Mouse (Mus musculus) 3134 (cell line): ENCODE measurements around the gene Rpl3l.

Source experiments
- DNase-seq: peaks from one replicate; pipeline ENCODE4 v3.0.0-alpha.2; 2011; ENCODE audit warnings: low spot score; ENCODE audit not compliant: insufficient read length; ENCODE audit errors: extremely low read depth

Gene Rpl3l

DNA sequence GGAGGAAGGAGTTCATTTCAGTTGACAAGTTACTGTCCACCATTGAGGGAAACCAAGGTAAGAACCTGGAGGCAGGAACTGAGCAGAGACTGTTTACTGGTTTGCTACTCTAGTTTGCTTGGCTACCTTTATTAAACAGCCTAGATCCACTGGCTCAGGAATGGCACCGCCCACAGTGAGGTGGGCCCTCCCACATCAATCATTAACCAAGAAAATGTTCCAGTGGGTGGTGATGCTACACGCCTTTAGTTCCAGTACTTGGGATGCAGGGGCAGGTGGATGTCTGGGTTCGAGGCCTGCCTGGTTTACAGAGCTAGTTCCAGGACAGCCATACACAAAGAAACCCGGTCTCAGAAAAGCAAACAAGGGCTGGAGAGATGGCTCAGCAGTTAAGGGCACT lies 10.6 kb downstream of the Rpl3l start:
- DNase-seq: no peak

DNA sequence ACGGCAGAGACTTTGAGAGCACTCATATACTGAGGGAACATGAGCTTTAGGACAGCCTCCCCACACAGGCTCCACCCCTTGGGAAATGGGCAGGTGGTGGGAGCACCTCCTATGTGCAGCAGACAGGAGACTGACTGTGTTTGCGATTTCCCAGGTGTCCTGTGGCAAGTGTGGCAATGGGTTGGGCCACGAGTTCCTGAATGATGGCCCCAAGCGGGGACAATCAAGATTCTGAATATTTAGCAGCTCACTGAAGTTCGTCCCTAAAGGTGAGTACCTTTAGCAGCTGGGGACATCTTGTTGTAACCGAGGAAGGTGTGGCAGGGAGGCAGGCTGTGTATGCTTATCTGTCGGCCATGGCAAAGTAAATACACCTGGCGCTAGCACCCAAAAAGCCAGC lies 12.3 kb downstream of the Rpl3l start:
- DNase-seq: no peak

DNA sequence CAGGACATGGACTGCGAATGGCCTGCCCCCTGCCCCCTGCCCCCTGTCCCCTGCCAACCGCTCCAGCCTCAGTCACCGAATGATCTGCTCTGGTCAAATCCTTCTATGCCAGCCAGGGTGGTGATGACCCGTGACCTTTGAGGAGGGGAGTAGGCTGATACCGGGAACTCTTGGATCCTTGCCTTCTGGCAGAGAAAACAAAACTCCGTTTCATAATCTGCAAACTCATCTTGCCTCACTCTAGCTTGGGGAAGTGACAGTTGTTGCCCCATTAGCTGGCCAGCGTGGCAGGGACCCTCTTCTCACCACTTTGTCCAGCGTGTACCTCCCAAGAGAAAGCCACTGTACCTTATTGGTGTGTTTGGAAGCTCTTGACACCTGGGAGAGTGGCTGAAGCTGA lies 14.7 kb downstream of the Rpl3l start:
- no peak for DNase-seq

DNA sequence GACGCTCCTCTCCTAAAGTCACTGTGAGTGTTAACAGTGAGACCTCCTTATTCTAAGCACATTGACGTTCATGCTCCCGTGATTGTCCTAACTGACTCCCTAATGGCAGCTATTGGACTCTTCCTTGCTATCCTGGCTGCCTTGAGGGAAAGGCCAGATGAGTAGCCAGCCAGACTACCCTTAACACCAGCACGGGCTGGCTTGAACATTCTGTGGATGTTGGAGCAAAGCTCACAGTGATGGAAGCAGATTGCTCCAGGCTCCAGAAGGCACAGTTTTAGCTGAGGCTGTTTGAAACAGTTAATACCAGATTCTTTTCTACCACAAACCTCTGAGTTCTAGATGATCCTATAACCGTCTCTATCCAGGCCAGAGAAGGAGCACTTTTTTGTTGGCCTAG lies 16.3 kb downstream of the Rpl3l start:
- no peak for DNase-seq

DNA sequence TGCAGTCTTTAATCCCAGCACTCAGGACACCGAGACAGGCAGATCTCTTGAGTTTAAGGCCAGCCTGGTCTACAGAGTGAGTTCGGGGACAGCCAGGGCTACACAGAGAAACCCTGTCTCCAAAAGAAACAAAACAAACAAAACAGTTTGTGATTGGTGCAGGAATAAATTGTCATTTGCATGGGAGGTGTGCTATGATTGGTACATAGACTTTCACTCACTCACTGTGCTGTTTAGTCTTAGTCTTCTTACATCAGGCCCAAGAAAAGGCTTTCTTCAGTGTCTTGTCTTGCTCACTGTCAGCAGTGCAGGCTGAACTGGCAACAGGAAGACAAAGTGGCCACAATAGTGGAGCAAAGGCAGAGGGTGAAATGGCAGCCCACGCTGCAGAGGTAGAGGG lies 16.8 kb downstream of the Rpl3l start:
- DNase-seq: no peak

DNA sequence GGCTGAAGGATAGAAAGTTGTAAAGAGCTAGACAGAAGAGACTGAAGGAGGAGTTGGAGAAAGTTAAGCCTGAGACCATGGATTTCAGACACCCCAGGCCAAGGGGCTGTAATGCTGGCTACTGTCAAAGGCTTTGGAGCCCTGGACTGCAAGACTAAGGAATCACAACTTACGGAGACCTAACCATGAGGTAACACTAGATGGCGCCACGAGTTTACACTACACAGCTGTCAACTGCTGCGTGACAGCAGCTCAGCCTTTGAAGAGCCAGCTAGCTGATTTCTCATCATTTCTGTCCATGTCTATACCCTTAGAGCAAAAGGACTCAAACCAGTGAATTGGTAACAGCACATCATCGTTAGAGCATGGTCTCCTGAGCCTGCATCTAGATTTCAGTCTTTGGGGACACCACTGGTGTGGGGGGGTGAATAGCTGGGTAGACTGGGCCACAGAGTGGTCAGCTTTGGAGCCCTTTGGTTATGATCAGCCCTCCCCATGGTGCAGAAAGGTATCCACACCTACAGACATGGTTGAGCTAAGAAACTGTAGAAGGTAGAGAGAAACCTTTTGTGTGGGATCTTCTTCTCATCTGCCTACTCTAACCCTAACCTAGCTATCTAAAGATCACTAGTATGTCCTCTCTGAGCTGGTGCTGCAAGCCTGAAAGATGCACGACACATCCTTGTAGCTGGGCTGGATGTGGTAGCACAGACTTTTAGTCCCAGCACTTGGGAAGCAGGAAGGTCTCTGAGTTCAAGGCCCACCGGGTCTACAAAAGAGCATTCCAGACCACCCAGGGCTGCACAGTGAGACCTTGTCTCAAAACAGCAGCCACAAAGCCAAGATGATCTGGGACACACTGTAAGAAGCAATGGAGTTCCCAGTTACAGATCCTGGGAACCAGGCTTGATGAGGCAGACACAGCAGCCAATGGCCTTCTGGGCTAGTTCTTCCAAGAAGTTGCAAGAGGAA lies 18.2 kb downstream of the Rpl3l start:
- DNase-seq: no peak

DNA sequence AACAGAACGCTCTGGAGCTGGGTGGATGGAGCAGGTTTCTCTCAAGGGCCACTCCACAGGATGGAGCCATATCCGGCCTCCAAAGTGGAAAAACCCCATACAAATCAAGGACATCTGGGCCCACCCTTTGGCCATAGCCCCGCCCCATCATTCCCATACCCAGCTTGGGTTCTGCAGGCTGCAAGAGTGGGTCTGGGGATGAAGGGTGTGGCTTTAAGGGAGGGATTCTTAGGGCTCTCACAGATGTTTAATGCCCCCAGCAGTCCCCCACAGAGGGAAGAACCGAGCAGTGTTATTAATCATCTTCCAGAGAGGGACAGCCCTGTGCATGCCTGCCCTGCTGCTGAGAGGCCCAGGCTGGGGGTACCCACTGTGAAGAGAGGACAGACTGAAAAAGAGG lies 19.4 kb downstream of the Rpl3l start:
- DNase-seq: no peak

DNA sequence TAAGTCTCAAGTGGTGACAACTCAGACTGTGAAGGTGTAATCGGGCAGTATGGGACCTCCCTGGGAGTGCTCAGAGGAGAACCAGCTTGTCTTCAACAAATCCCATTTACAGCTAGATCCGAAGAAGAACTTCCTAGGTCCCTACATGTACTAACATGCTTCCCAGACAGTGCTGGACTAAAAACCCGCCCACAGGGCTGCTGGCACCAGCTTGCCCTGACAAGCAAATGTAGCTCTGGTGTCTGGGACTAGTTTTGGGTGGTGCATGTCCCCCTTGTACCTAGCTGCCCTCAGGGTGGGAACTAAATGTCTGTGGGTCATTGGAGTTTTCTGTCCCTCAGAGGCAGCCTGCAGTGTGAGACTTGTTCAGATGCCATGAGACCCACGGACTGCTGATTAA lies 23.9 kb downstream of the Rpl3l start:
- no peak for DNase-seq

DNA sequence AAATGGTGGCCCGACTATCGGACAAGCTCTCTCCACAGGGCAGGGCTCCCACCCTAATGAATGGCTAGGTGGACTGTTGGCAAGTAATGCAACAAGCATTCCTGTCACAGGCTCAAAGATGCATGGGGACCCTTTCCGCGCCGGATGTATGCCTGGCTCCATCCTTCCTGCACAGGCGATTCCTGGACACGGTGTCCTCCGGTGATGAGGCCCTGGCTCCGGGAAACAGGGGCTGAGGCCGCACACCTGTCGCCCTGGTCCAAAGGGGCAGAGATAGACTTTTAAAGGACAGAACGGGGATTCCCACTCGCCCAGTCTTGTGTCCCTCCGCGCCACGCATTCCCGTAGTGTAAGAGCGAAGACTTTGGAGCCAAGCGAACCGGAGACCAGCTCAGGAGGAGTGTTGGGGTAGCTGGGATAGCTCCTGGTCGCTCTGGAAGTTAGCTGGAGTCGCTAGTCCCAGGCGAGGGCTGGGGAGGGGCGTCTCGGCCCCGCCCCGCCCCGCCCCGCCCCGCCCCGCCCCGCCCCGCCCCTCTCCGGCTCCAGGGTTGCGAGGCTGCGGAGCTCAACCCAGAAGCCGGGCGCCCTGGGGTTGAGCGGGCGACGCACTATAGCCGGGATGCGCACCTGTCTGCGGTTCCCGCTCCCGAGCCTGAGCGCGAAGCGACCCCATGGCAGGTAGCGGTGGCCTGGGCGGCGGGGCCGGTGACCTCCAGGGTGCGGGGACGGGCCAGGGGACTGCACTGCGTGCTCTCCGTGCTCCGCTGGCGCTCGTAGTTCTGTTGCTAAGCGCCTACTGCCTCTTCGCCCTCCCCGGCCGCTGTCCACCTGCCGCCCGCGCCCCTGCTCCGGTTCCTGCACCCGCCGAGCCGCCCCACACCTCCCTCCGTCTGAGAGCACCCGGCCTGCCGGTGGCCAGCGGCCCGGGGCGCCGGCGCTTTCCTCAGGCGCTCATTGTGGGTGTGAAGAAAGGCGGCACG lies 25.1 kb downstream of the Rpl3l start, which contains the start of gene Hs3st6:
TSS of gene Hs3st6 (plus strand) at position 574 of the 980 bp plus-strand sequence.
- no peak for DNase-seq

DNA sequence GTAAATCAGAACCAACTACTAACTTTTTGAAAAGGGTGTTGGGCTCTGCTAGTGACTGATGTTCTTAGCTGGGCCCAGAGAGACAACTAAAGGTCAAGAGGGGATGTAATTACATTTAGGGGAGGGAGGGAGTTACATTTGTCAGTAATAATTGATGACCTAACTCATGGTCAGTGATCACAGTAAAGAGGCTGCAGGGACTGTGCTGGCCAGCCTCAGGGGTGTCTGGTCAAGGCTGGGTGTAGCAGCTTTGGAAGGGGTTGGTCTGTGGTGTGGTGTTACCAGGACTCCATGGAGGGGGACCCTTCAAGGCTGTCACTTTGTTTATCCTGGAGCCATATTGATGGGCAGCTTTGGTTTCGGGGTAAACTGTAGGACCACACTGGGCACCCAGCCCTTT lies 29.8 kb downstream of the Rpl3l start:
- DNase-seq: no peak

DNA sequence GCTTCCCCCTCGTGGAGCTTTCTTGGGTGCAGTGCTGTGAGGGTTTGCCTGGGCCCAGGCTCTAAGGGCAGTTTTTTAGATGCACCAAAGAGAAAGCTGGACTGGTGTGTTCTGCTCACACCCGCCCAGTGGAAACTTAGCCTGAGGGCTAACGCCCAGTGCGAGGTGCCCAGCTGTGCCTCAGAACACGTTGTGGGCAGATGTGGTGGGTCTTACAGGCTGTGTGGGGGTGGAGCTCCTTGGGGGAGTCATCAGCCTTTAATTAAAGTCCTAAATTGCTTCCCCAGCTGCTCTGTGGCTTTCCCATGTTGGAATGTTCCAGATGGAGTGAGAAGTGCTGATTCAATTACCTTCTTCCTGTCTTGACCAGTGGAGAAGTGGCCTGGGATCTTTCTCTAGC lies 33.5 kb downstream of the Rpl3l start:
- DNase-seq: no peak

DNA sequence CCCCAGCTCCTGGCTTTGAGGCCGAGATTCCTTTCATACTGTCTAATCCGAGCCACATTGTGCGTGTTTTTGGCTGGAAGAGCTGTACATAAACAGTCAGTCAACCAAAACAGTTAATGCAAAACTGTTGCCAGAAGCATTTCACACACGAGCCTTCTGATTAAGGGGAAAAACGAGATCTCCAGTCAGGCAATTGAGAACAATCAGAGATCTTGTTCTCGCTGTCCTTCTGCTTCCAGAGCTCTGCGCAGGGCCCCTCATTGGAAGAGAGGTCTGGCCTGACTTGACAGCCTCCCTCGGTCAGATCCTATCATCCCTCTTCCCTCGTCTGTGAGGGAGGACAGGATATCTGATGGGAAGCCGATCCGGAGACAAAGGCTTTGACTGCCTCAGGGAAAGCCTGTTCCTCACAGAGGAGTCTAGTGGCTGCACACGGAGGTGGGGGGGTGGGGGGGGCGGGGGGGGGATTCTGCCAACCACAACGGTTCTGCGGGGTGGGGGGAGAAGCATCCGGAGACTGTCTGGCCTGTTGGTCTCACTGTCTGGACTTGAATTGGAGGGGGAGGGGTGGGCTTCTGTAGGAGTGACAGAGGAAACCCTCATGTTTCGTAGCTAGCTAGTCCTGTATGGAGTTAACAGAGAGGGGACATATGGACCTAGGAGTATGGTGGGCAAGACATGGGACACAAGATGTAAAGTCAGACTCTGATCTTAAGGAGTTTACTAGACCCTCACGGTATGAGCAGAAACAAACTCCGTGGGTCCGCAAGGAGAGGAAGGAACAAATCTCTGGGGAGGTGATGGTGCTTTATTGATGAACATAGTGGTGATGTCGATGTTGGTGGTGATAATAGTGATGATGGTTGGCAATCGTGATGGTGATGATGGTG lies 37.6 kb downstream of the Rpl3l start:
- DNase-seq: no peak

DNA sequence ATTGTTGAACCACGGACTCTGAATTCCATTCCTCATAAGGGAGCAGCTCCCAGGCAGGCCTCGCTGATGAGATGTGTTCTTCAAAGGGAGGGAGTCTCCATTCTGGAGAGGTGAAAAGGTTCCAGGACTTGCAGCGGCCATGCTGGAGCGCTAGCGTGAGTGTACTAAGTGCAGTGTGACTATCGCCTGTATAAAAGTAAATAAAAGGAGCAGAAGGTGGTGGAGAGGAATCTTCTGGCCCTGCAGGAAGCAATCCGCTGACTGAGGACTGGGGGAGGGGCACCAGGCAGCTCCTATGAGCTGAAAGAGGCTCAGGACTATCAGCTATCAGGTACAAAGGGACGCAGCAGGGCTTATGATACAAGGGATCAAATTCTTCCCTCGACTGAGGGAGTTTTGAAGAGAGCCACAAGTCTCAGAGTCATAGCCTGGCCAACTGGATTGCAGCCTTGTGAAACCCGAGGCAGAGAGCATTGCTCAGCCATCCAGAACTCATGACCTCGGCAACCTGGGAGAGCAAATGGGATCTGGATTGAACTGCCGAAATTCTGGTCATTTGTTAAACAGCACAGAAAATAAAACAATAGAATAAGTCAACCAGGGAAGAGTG lies 38.8 kb downstream of the Rpl3l start:
- DNase-seq: no peak

DNA sequence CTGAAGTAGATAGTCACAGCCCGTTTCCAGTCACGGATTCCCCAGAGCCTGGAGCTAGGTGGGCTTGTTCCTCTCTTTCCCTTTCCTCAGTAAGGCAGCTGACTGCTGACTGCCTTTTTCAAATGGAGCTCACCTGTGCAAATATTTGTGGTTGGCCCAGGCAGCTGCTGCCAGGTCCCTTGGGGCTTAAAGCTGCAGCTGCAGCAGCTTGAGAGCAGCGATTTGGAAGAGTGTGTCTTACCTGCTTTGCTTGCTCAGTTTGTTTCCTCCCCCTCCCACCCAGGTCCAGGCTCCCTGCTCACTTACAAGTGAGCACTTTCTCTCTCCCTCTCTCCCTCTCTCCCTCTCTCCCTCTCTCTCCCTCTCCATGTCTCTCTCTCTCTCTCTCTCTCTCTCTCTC lies 41.5 kb downstream of the Rpl3l start:
- no peak for DNase-seq

DNA sequence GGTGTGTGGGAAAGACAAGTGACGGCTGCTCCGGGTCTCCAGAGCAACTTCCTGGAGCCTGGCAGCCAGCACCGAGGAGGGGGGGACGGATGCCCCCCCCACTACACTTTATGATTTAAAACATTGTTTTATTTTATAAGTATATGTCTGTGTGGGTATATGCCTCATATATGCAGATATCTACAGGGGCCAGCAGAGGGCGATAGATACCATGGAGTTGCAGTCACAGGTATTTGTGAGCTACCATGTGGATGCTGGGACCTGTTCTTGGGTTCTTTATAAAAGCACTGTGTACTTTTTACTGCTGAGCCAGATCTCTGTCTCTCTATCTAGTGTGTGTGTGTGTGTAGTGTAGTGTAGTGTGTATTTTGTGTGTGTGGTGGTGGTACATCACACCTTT lies 45.6 kb downstream of the Rpl3l start:
- no peak for DNase-seq

DNA sequence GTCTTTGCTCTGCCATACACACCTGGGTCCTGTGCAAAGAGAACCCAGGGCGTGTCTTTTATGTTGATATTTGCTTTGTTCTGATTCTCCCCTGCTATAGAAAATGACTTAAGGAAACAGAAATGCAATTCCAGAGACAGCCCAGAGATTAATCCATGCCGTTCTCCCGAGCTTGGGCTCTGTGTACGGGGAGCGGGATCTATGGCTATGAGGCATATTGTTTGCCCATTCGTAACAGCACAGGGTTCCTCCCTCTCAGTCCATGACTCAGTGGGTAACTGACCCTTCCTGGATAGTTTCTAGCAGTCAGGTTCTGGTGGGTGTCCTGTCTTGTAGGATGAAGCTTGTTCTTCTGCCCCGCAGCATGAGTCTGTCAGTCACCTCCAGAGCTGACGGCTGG lies 47.6 kb downstream of the Rpl3l start:
- no peak for DNase-seq

DNA sequence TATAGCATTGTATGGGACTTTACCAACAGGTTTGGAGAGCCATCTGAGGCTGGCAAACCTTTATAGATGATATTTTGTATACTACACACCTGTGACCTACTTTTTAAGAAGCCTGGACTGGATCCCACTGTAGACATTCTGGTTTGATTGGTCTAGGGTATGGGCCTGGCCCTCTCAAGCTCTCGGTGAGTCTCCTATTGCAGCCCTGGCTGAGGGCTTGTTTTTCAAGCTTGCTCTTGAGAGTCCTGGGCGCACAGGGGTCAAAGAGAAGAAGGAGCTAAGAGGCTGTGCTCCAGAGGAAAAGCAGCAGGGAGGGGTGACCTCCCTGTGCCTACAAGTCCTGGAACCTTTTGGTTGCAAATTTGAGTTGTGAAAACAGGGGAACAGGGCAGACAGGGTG lies 49.5 kb downstream of the Rpl3l start:
- DNase-seq: no peak

DNA sequence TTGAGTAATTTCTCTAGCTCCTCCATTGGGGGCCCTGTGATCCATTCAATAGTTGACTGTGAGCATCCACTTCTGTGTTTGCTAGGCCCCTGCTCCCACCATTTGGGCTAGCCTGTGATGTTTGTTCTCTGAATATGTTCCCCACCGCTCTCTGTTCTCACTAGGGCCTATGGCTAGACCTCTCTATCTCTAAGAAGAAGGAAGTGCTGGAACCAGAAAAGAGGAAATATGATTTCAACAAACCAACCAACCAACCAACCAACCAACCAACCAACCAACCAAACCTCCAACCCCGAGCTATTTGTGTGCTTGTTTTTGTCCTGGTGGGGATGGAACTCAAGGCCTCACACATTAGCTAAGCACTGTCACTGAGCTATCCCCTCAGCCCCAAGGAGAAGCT lies 53.2 kb downstream of the Rpl3l start:
- DNase-seq: no peak
